Mouse (Mus musculus) CH12.LX (cell line): ENCODE data around the gene Zscan20.

ENCODE experiments used
- CTCF ChIP-seq, 2 experiments: IDR thresholded peaks in 1 of 2; conservative IDR thresholded peaks in 1 of 2; 2 replicates each; pipeline ENCODE4 v1.5.1; 2011 to 2012; ENCODE audit warnings: low read depth in 2 of 2, low read length in 2 of 2, improper control_type of control experiment in 1 of 2, inconsistent platforms in 1 of 2, mild to moderate bottlenecking in 1 of 2, moderate library complexity in 1 of 2
- ZMIZ1 ChIP-seq: IDR thresholded peaks from 2 replicates; pipeline ENCODE4 v1.6.1; 2012; ENCODE audit warnings: low read depth, mild to moderate bottlenecking, inconsistent platforms, low read length, improper control_type of control experiment

DNA sequence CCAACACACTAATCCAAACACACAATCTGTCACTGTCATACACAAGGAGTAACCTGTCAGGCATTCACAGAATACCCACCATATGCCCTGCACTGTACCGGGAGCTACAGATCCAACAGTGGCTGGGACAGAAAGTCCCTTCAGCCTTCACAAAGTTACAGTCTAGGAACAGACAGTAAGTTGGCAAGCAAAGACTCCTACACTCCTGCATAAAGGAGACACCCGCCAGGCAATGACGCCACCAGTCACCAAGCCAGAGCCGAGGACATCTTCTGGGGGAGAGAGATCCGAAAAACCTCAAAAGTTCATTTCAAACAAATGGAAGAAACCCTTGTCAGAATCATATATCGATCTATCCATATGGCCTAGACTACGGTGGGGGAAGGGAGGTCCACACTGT lies 3.3 kb downstream of the Zscan20 start:
- TF ChIP-seq ZMIZ1 (no peak), CTCF (conservative IDR thresholded peaks at IDR 0.05 in 1 of 2, IDR thresholded peaks at IDR 0.05 in 1 of 2; ENCODE audit: low read depth in 2 of 2, low read length in 2 of 2) (no peak)
